ENCODE assay signal across 1 mouse cellular context in genomic region chr6:70844002-70844804, GRCm38 (mm10).
TF ChIP-seq lines count a peak whose summit lies in the region.

Eif2ak3 (plus strand) TSS chr6:70844515.

TF ChIP-seq in MEL, 35 proteins besides CTCF, POLR2A, EP300 and RAD21 (continued from another document):
- no peak for TF ChIP-seq USF2 (IDR thresholded peaks at IDR 0.05; ENCODE audit: borderline replicate concordance in 1 of 2, insufficient read depth in 1 of 2, low read depth in 1 of 2, low read length in 2 of 2)
- no peak for TF ChIP-seq MAFK (IDR thresholded peaks at IDR 0.05; ENCODE audit: borderline replicate concordance, low read depth, low read length)
- TF ChIP-seq SIN3A (IDR thresholded peaks at IDR 0.05; ENCODE audit: low read length): peak; percentile 92
- peak; percentile 77 for TF ChIP-seq TBP (IDR thresholded peaks at IDR 0.05; ENCODE audit: low read depth, low read length)
